Mouse (Mus musculus) gastrocnemius, postnatal 36 days (tissue): ENCODE data around the gene Tusc1. TPM values are rescaled to one million over a fixed set of nuclear protein-coding genes. Genes with fewer than 3 reads are reported as not detected.

Experiments
- DNase-seq, 2 experiments: peaks; one replicate each; pipeline ENCODE4 v3.0.0; 2022
- intact Hi-C: fragments of 180-260 bp; cut with DNase I; formaldehyde crosslinking; loops from one replicate; pipeline ENCODE4 v1.15.1; 2025
- long read RNA-seq, 2 experiments: library from polyadenylated mRNA; stranded (forward); transcript quantifications; one replicate each; pipeline ENCODE4 v2.0.0; 2021
- total RNA-seq, 2 experiments: library from RNA; stranded (reverse); gene quantifications; 2 replicates each; pipeline ENCODE4 v1.2.3; 2021

Tusc1 gene
- 1 to 10 TPM; 1.8 to 1.9 TPM for total RNA-seq
- long read RNA-seq, experiment 1, result 0 reads
- long read RNA-seq, experiment 2, partial matches to known transcripts, result 0 of 1 reads
- long read RNA-seq, experiment 2, other reads (novel, unspliced or antisense), result 0 of 1 reads

DNA sequence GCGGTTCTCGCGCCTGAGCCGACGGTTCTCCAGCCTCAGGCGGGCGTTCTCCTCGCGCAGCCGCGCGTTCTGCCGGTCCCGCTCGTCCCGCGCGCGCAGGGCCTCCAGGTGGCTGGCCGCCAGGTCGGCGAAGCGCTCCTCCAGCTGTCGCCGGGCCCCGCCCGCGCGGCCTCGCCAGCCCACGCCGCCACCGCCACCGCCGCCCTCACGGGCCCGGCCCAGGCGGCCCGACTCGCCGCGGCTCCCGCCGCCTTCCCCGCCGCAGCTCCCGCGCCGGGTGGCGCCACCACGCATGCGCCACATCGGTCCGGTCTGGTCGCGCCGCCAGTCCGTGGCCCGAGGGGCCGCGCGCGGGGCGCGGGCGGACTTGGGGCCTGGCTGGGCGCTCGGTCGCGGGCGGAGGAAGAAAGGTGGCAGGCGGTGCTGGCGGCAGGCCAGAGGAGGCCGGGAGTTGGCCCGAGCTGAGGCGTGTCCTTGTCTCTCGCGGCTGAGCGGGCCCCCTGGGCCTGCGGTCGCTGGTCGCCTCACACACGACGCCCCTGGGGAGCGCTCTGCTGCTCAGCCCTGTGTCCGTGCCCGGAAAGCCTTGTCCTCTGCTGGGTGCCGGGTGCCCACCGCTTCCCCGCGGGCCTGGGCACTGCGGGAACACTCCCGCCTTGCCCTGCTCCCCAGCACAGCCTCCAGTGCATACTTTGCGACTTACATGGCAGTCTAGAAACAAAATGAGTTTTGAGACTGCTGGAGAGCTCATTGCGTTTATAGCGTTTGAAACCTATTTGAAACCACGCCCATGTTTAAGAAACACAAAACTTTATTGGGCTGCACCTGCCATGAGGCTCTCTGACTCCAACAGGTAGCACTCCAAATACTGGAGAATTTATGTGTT, at the start of gene Tusc1:
Tusc1 (minus strand) TSS at position 394 of the 886 bp plus-strand sequence.
- DNase-seq, result peak; percentile 72 to 79
- intact Hi-C loops, result no loop called here

DNA sequence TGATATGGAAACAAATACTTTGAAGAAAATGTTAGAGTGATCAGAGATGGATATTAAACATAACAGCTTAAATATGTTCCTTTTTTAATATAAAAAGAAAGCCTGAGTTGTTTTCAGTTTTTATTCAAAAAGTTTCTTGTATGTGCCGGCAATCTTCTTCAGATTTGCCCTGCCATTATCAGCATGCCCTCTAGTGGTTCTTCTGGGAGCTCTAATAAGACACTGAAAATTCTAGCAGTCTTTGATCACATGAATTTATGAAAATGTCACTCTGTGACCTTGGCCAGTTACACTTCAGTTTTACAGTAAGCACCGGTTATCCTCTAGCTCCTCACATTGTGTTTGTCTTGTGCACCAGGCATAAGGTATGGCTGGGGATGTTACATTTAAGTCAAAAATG, 17.6 kb upstream of the Tusc1 start:
- intact Hi-C loops, result no loop called here
- no peak for DNase-seq

DNA sequence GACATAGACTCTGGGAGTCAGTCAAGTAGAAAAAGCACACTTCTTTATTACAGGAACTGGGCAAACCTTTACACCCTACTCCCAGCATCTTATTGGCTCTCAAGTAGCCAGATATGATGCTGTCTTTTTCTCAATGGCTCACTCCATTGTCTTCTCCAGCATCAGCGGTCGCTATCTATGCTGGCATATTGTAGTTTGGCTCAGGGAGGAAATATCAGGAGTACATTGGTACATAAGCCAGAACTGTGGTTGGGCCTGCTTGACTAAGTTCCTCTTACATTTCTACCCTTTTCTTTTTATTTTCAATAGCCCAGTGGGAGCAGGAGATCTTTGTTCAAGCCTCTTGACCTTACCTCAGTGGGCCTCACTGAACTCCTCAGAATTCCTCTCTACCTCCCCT, 9.0 kb upstream of the Tusc1 start:
- DNase-seq, result no peak
- intact Hi-C loops, result no loop called here

DNA sequence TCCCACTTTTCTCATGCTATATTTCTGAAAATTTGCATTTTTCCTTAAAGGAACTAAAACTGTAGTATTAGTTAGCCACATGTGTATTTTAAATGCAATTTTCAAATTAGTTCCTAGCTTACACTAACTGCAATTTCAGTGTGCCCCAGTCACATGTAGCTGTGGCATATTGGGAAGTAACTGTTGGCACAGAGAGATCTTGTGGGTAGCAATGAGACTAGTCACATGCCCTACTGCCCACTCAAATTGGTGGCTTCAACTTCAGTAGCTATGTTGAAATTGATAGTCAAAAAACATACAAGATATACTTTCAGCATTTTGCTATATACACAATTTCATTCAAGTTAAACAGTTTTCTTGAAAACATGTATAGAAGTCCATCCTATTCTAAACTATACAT, 6.3 kb upstream of the Tusc1 start:
- intact Hi-C loops, result no loop called here

DNA sequence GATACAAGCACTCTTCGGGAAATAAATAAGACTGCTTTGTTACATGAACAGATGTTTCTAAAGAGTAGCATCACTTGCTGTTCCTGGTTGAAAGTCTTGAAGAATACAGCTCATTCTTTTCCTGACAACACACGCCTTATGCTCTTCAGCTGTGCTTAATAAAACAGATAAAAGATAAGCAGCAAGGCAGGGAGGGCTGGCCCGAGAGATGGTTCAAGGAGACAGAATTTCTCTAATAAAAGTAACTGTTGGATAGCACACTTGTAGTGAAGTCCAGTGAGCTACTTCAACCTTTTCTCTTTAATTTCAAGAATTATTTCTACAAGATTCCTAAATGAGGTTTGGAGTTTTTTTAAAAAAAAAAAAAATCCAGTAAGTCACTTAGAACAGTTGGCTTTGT, 2.7 kb upstream of the Tusc1 start:
- intact Hi-C loops, result no loop called here
- DNase-seq, result no peak

More for the DNA sequence above, 6.3 kb upstream of the Tusc1 start:
- no peak for DNase-seq

- peak; percentile 78 to 87 for DNase-seq
- intact Hi-C loops, result no loop called here
These were observed 634 bp downstream of the Tusc1 start for GRCm38 (mm10) chr4:93334636-93335117.

DNA sequence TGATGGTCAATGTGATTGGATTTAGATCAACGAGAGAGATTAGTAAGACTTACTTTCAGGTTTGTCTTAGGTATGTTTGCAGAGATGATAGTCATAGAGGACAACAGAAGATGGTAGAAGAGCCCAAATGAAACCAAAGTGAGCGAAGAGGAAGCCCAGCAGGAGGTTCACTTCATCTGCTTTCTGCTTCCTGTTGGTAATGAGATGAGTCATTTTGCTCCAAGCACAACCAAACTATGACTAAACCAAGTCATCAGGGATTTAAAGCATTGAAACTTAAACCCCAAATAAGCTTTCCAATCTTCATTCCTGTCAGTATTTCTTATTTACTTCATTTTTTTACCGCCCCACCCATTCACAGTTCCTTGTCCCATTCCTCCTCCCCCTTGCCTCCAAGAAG, 27.8 kb downstream of the Tusc1 start:
- intact Hi-C loops, result no loop called here
- DNase-seq, result no peak

DNA sequence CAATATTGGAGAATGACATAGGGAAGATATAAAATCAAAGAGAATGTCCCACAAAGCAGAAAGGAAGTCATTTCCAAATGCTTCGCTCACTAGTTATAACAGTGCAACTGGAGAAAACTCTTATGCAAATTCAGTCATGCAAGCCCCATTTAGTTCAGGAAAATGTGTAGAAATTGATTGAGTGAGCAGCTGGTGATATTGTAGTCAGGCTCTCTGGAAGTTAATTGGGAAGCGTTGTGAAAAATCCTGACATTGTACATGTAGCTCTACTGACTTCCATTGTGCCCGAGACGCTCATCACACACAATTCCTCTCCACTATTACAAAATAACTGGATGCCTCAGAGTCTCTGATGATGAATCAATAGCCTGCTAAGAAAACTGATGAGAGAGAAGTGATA, 49.2 kb downstream of the Tusc1 start:
- intact Hi-C loops, result no loop called here

More for the DNA sequence above, 49.2 kb downstream of the Tusc1 start:
- DNase-seq, result no peak
